Mouse (Mus musculus): ENCODE results near the gene Slc39a9. TPM values are rescaled to one million over a fixed set of nuclear protein-coding genes. Genes with fewer than 3 reads are reported as not detected.

Slc39a9 gene
- 29.3 TPM for polyA plus RNA-seq (2017; shearing (Covaris generic))

DNA sequence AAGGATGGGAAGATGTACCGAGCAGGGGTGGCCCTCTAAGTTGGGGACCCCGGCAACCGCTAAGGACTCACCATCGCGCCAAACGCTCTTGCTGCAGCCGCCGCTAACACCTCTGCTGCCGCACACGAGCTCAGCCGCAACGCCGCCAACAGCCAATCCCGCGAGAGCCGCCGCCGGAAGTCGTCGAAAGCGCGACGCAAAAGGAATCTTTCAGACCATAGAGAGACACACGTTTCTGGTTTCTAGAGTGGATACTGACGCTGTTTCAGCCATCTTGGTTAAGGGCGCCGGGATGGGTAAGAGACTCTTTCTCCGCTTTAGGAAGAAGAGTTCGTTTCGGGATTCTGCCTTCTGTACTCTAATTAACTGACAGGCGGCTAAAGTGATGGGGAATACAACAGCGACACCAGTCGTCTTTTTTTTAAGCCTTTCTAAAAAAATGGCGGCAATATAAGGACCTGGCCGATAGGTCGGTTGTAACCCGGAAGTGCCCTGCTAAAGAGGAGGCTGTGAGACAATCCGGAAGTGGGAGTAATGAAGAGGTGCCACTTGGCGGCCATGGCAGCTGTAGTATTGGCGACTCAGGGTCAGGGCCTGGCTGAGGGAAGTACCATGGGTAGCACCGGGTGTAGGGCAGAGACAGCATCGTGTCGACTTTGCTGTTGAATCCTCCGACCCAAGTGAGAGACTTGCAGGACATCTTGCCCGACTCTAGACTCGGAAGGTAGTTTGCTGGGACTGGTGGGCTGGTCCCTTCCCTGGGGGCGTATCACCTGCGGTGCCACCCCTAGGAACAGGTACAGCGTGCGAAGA is at the start of gene Slc39a9, which contains the start of gene Erh:
TSS of gene Slc39a9 (plus strand) at position 191 of the 813 bp plus-strand sequence.
TSS of gene Erh (minus strand) at position 649 of the 813 bp plus-strand sequence.

DNA sequence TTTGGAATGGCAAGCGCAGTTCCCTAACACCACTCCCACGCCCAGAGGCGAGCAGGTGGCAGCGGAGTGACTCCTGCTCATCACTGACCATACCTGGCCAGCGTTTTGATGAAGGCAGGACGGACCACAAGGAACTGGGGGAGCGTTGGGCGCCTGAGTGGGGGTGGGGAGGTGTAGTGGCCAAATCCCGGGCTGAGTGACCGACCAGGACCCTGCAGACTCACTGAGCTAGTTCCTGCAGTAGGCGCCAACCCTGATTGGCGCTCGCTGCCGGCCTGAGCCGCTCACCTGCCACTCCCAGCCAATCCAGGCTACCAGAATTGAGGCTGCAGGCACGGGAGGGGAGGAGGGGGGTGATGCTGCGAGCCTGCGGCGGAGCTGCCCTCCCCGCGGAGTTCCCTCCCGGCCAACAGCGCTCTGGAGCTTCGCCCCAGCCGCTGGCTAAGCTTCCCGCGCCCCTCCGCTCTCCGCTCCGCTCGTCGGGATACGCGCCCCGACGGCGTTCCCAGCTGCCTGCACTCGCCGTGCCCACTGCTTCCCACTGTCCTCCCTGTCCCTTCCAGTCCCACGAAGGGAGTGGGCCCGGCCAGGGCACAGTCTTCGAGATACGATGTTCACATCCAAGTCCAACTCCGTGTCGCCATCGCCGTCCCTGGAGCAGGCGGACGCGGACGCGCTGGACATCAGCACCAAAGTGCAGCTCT is 48.7 kb downstream of the Slc39a9 start, which contains the start of gene Plekhd1:
TSS of gene Plekhd1 (plus strand) at position 323 of the 704 bp plus-strand sequence.

Other genes starting within 250 kb of the Slc39a9 start
- 61.4 TPM for gene Dcaf5, start 207.3 kb upstream of the Slc39a9 start, polyA plus RNA-seq (2017; shearing (Covaris generic))
- gene Exd2, start 180.8 kb upstream of the Slc39a9 start, polyA plus RNA-seq (2017; shearing (Covaris generic)): 36.5 TPM
- gene Galnt16, start 125.6 kb upstream of the Slc39a9 start, polyA plus RNA-seq (2017; shearing (Covaris generic)): 0.28 TPM
- 63.0 TPM for gene Erh, start 458 bp downstream of the Slc39a9 start, polyA plus RNA-seq (2017; shearing (Covaris generic))
- 1.3 TPM for gene Plekhd1, start 48.7 kb downstream of the Slc39a9 start, polyA plus RNA-seq (2017; shearing (Covaris generic))
- not detected for gene Ccdc177, start 116.8 kb downstream of the Slc39a9 start, polyA plus RNA-seq (2017; shearing (Covaris generic))
- 82.5 TPM for gene Susd6, start 146.6 kb downstream of the Slc39a9 start, polyA plus RNA-seq (2017; shearing (Covaris generic))